Mouse (Mus musculus) thymus, postnatal 0 days (tissue): Measurements from ENCODE around the gene Grin2b. TPM values are rescaled to one million over a fixed set of nuclear protein-coding genes. Genes with fewer than 3 reads are reported as not detected.

Experiments
- DNase-seq: peaks from one replicate; pipeline ENCODE4 v3.0.0-alpha.2; 2015; ENCODE audit warnings: low spot score
- polyA plus RNA-seq: library from polyadenylated mRNA; unstranded; fragments of >200 nt; fragmentation: Nextera tagmentation; extraction: Ambion mirVana; gene quantifications from 2 replicates; pipeline ENCODE4 v1.2.1, GENCODE M21; 2015

Gene Grin2b
- polyA plus RNA-seq, 1 experiment from 2014 or later = not detected

DNA sequence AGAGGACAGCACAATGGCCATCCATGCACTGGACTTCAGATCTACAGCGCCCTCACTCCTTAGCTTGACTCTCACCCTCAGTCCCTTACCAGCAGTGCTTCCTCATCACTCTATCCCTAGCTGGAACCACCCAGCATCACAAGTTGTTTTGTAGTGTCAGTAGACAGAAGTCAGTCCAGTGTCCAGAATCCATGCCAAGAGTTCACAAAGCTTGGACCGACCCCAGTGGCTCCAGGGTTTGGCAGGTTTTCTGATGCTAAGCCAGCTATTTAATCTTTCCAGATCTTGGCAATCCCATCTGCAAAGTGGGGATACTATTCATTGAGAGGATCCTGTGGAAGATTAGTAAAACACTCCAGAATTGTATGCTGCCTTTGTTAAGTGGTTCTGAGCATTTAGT is 355.9 kb downstream of the Grin2b start:
- DNase-seq = no peak

- DNase-seq = no peak
These were observed 359.6 kb downstream of the Grin2b start for GRCm38 (mm10) chr6:135813755-135814154.

DNA sequence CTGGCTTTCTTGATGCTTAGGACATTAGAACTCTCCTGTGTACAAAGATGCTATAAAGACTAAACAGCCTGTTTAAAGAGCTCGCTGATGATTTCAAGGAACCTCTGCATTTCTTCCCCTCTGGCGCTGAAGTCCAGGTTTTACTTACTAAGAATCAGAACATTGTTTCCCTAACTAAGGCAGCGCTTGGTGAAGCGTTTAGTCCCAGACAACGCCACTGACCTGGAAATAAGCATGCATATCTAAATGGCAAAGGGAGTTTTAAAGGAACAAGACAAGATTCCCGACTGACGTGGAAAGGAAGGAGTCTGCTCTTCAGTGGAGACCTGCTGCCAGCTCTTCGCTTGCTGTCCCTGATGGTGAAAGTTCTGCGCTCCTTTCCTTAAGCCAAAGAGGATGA is 367.9 kb downstream of the Grin2b start:
- DNase-seq = no peak

DNA sequence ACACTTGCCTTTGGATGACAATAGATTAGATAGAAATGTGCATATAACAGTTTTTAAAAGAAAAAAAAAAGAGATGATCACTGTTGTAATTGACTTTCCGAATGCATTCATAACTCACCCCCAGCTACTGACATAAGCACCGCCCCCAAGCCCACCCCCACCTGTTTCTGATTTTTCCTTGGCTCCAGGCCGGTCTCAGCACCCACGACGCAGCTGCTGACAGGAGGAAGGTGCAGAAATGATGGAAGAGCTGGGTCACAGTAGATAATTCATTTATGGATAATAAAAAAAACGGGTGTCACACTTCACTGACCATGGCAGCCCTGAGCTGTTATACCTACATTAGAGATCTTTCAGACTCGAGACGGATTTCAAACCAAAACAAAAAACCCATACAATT is 373.4 kb downstream of the Grin2b start:
- DNase-seq = no peak

- DNase-seq = no peak
These were observed 374.9 kb downstream of the Grin2b start for GRCm38 (mm10) chr6:135798202-135798992.

DNA sequence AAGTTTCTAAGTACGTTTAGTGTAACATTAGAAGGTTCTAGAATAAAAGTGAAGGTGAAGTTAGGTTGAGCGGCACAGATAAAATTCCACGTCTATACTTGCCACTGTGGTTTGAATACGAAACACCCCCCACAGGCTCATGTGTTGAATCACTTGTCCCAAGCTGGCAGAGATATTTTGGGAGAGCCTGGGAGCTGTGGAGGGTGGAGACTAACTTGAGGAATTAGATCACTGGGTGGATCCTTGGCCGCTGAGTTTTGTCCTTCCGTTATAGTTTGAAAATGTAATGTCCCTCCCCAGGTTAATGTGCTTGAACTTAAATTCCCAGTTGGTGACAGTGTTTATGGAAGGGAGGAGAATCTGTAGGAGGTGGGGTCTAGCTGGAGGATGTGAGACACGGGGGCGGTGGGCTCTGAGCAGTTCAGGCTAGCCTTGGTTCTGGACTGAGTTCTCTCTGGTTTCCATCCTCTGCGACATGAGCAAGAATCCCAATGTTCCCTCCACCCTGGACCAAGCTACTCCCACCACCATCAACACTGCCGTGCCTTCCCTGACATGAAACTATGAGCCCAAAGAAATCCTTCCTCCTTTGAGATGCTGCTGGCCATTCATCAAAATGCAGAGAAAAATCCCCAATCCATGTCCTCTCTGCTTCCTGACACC is 375.8 kb downstream of the Grin2b start:
- no peak for DNase-seq

DNA sequence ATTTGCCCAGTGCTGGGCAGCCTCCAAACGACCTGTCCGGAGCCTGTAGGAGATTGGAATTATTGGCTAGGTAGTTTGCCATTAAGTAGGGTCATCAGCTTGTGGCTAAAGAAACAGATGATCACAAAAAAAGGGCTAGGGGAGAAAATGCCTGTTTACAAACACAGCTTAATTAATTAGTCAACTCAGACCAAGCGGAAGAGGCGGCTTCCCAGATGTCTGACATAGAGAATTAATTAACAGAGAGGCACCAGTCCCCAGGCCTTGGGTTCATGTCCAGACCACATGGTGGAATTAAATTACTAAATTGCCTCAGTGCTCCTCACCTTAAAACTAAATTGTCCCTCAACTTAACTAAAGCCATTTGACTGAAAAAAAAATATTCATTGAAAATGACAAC is 376.4 kb downstream of the Grin2b start:
- no peak for DNase-seq

DNA sequence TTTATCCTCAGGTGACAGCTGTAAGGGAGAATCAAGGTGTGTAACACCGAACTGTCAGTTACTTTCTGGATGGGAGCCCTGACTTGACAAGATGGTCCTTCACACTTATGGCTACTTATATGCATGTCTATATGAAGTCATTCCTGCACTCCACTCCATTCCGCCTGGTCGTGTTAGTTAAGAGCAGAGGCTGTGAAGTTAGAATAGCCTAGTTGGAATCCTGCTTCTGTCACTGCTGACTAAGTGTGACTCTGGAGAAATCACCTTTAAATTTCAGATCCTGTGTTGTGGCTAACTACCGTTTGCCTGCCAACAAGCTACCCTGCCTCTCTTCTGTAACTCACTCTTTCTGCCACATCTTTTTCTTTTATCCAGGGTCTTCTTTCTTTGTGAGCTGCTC is 381.9 kb downstream of the Grin2b start:
- DNase-seq = no peak

DNA sequence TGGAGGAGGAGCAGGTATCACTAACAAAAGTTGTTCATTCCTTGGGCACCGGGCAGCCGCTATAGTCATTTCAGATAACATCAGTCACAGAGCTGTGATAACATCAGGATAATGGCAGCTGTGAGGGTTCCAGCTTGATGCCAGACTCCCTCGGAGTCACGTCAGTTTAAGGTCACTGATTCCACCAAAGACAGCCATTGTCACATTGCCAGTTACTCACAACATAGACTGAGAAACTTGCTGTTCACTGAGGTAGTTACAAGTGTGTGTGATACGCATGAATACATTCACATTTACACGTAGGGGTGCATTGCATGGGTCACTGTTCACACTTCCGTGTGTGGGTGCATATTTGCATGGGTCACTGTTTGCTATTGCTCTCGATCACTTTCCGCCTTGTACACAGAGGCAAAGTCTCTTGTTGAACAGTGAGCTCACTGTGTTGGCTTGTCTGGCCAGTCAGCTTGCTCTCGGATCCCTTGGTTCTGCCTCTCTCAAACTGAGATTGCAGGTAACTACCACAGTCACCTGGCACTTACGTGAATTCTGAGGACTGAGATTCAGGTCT is 383.6 kb downstream of the Grin2b start:
- no peak for DNase-seq

DNA sequence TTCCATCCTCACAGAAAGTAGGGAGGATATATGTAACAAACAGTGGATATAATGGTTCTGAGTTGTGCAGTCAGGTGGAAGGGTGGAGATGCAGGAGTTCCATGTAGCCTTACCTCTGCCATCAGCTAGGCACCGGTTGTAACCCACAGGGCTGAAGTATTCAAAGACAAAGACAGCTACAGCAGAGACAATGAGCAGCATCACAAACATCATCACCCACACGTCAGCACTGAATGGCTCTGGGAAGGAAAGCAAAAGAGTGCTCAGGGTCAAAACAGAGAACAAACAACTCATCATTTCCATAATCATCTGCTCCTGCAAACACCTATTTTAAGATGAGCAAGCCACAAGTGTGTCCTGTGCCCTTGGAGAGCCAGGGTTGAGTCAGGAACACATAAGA is 398.6 kb downstream of the Grin2b start:
- no peak for DNase-seq

GRCm38 (mm10) chr6:135767572-135767971 is 405.7 kb downstream of the Grin2b start:
- no peak for DNase-seq

DNA sequence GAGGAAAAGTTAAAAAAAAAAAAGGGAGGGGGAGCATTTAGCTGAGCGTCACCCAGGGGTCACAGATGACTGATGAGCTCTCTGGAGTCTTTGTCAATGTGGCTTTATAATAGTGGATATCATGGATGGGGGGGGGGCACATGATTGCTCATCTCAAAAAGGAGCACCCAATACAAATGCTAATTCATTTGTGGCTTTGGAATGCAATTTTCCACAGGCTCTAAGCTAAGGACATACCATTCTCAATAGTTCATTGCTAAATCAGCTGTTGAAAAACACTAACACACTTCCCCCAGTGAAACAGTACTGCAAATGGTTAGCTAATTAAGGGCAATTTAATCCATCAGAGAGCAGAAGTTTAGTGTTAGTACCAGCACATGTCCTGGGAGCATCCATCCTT is 414.6 kb downstream of the Grin2b start:
- DNase-seq = no peak

DNA sequence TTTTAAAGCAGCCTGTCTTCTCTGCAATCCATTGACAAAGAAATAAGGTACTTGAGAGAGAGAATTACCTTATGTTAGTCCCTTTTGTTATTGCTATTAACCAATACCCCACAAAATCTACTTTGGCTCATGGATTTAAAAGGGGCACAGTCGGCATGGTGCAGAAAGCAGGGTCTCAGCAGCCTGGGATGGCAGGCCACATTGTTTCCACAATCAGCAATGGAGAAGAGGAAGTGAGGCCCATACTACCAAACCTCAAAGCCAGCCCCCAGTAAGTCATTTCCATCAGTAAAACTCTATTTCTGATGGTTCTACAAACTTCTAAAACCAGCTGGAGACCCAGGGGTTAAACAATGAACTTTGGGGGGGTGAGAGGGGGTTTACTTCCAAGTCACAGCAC is 417.2 kb downstream of the Grin2b start:
- no peak for DNase-seq

DNA sequence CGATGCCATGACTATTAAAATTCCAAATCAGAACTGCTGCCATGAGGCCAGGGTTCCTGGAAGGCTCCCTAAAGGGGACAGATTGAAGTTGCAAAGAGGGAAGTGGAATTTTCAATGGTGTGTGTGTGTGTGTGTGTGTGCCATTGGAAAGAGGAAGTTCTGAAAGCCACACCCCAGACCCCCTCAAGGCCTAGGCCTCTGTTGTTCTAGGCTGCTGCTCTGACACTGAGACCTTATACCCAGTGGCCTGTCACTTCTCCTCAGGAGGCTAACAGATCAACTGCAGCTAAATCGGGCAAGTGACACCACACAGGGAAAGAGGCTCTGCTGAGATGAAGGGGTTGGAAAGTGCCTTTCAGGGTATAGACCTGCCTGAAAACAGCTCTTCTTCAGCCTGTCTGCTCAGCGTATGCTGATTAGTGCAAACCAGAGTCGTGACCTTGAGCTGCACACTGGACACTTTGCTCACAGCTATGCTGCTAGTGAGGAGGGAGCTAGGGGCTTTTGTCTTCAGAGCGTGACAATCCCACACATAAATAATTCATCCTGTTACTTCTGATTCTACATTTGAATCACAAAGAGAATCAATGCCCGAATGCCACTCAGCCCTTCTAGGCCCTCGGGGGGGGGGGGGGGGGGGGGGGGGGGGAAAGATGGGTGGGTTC is 424.8 kb downstream of the Grin2b start:
- DNase-seq = no peak

- DNase-seq = no peak
These were observed 427.7 kb downstream of the Grin2b start for GRCm38 (mm10) chr6:135745606-135746005.

- no peak for DNase-seq
These were observed 439.0 kb downstream of the Grin2b start for GRCm38 (mm10) chr6:135734227-135734732.

- no peak for DNase-seq
These were observed 446.2 kb downstream of the Grin2b start for GRCm38 (mm10) chr6:135727106-135727505.

GRCm38 (mm10) chr6:135721706-135722105 is 451.6 kb downstream of the Grin2b start:
- no peak for DNase-seq

DNA sequence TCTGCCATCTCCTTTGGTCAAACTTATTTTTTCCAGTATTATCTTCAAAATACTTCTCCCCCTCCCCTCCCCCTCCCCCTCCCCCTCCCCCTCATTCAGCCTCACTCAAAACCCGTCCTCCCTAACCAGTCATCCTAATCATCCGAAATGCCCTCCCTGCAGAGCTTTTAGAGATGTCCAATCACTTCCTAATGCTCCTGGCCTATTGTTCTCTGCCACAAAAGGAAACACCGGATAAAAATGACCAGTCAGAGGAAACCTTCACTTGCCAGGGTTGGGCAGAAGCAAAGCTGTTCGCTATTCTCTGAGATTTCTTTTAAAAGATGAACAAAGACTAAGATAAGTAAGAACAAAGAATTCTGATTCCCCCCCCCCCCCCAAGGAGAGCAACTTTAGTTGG is 458.4 kb downstream of the Grin2b start:
- no peak for DNase-seq

GRCm38 (mm10) chr6:135714236-135714635 is 459.1 kb downstream of the Grin2b start:
- no peak for DNase-seq

DNA sequence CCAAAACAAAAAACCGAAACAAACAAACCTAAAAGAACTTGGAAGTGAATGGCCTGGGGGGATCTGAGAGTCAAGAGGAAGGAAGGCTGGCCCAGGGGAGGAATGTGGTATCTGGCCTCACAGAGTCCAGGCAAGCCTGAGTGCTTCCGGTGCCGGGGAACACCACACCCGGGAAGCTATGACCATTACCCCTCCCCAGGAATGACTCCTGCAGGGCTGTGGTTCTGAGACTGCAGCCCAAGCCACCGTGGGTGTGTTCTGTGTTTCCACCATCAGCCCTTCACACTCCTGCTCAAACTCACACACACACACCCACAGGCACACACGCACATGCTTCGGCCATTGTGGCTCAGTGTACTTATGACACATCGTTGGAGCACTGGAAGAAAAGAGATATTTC is 459.6 kb downstream of the Grin2b start:
- no peak for DNase-seq
